Mouse (Mus musculus) frontal cortex, postnatal 36 days (tissue): ENCODE measurements at regions not wholly inside any gene's neighbourhood (a gene's known extent, or its start where the extent isn't known, plus 50 kb on each side); places are given as distances from the start of the nearest gene placed in this dataset.

ENCODE experiments used
- DNase-seq, 2 experiments: peaks; one replicate each; pipeline ENCODE4 v3.0.0; 2022; ENCODE audit warnings: low spot score in 2 of 2

GRCm38 (mm10) chr10:56892666-56893209, 515.6 kb downstream of the Gja1 start:
- DNase-seq = no peak

DNA sequence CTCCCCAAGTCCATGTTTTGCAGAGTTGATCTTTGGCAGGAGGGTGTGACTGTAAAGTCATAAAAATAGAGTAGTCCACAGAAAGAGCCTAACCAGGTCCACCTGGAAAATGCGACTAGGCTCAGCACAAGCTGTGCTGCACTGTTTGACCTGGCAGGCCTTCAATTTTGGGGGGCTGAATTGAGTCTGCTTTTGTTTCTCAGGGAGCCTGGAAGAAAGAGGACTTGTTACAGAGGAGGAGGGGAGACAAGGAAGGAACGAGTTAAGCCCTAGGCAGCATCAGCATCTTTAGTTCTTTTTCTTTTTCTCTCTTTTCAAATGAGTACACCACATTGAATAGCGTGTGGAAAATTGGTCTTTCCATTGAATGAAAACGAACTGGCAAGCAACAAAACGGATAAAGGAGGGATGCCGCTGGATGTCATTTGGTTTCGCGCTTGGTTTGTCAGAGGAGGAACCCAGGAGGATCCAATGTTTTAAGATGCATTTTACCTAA, 516.1 kb downstream of the Gja1 start:
- peak; percentile 23 to 28 for DNase-seq

- peak in 1 of 2 experiments; percentile 33 for DNase-seq
Measured at GRCm38 (mm10) chr10:56899640-56900274, 522.6 kb downstream of the Gja1 start.

- DNase-seq = no peak
Measured at GRCm38 (mm10) chr10:56900914-56901313, 523.8 kb downstream of the Gja1 start.

GRCm38 (mm10) chr10:56912711-56913110, 535.6 kb downstream of the Gja1 start:
- DNase-seq = no peak

DNA sequence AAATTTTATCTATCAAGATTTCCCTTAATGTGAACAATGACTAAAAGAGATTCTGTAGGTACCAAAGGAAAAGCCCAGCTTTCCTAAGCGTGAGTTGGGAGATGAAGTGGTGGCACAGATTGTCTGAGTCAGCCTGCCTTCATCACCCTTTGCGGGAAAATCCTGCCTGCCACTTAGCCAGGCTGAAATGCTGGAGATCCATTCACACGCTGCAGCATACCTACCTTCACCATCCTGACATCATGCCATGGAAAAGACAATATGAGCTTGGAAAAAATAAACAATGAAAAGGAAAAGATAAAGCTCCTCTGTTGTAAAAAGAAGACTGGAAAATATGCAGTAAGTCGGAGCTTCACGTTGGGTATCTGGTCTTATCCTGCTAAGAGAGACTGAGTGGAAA, 537.0 kb downstream of the Gja1 start:
- no peak for DNase-seq

- no peak for DNase-seq
Measured at GRCm38 (mm10) chr10:56918412-56918811, 541.3 kb downstream of the Gja1 start.

DNA sequence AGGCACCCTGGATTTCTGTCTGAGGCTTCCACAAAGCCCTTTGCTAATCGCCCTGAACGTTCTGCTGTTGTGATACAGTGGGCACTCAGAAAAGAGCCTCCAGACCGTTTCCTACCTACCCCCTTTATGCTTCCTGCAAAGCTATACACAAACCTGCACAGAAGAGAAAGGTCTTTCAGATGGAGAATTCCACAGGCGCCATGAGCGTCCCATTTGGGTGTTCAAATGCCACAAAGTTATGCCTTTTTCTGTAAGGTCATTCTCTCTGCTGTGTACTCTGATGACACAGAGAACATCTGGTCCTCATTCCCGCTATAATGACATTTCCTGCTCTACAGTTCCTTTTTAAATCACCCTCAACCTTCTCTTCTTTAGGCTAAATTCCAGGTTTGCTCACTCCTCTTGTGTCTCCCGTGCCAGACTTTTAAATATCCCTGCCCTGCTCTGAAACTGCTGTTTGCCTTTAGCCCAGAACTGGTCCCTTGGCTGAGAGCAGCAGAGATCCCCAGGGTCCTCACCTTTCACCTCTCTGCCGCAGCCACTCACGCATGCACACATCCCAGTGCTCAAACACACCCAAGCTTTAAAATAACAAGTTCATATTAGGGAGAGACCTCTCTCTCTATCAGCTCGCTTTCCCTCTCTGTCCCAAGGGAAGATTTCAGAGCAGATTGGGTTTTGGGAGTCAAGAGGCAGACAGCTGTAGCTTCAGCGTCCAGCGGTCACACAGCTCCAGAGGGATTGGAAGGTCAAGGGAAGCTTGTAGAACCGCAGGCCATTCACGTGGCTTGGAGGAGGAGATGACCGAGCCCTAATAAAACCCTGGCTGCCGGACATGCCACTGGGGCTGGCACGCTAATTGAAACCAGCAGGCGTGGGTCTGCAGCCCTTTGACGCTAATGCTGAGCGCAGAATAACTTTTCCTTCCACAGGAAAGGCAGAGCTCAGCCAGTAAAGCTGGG, 543.9 kb downstream of the Gja1 start:
- DNase-seq = peak in 1 of 2 experiments; percentile 13

DNA sequence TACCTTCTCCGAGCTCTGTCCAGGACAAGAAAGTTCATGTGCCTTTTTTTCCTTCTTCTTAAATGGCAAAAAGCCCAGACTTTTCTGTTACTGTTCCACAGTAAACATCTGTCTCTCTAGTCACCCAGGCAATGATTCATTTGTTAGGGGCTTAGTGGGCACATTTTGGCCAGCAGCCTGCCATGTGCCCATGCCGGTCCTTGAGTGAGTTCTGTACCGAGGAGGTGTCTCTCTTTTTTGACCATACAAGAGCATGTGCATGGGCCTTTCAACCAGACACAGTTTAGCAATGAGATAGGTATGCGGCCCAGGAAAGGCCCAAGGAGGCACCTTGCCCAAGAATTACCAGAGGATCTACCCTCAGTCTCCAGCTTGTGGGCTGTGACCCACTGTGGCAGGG, 551.0 kb upstream of the Hsf2 start:
- DNase-seq = peak in 1 of 2 experiments; percentile 12

- no peak for DNase-seq
Measured at GRCm38 (mm10) chr10:56941972-56942371, 544.2 kb upstream of the Hsf2 start.

DNA sequence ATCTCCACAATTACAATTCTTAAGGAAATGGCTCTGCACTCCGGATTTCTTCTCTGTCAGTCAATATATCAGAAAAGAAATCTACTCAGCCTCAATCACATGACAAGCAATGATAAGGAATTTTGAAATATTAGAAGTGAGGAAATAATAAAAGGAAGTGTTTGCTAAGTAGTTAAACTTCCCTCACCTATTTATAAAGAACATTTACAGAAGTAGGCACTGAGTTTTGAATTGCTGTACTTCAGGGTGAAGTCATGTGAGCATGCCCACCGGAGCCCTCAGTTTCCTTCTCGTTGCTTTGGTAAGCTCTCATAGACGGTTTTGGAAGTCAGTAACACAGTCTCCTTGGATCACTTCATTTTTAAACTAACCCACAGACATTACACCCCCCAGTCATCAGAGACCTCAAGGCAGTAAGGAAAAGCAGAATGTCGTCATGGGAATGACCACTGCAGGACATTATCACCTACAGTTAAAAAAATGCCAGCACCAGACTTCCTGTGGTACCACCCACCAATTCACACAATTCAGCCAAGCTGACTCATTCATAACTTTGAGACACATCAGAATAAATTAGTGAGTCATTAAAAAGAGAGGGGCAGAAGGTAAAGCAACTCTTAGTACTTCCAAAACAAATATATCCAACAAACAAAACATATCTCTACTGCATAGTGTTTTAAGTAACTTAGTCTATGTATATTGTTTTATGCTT, 541.6 kb upstream of the Hsf2 start:
- DNase-seq = no peak

DNA sequence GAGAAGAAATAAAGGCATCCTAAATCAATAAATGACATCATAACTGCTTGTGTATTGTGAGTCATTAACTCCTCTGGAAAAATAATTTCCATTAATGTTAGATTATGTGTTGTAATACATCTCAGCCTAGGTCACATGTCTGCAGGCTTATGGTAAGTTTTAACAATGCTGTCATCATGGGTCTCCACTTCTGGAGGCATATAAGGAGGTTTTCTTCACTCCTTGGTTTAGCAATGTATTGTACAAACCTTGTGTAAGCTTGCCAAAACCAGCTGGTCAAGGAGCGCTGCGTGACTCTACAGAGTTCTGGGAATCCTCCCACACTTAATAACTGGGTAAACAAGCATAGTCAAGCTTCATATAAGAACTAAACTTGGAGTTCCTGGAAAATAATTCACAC, 529.5 kb upstream of the Hsf2 start:
- DNase-seq = no peak

GRCm38 (mm10) chr10:56962096-56962807, 523.9 kb upstream of the Hsf2 start:
- DNase-seq = no peak

DNA sequence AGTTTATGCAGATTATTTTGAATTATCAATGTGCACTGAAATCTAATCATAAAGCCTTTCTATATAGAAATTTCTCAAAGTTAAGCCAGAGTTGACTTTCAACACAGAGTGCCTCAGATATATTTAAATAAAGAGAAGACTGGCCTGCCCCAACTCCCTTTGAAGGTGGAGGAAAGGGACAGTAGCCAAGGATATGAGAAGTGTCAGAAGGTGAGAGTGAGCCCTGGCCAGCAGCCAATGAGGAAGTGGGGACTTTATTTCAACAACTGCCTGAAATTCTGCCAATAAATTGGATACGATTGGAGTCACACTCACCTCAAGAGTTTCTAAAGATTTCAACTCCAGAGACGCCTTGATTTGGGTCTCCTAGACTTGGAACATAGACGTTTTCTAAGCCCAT, 523.0 kb upstream of the Hsf2 start:
- DNase-seq = no peak

DNA sequence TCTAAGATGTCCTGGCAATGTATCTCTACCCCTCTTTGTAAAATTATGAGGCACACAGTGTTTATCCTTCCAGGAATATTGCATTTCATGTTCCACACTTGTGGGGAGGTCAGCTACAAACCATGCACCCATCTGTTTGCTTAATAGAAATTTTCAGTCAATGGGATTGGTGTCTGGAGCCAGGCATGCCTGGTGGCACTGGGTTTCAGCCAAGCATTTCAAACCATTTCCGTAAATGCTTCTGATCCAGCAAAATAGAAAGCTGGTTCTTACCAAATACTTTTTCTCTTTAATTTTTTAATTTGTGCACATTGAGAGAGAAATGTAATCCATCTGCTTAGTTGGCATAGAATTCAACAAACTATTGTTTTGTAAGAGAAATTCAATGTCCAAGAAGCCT, 517.3 kb upstream of the Hsf2 start:
- DNase-seq = peak in 1 of 2 experiments; percentile 7

- no peak for DNase-seq
Measured at GRCm38 (mm10) chr10:56974812-56975211, 511.4 kb upstream of the Hsf2 start.

GRCm38 (mm10) chr10:56979601-56980000, 506.6 kb upstream of the Hsf2 start:
- no peak for DNase-seq

- no peak for DNase-seq
Measured at GRCm38 (mm10) chr10:56980821-56981220, 505.4 kb upstream of the Hsf2 start.

DNA sequence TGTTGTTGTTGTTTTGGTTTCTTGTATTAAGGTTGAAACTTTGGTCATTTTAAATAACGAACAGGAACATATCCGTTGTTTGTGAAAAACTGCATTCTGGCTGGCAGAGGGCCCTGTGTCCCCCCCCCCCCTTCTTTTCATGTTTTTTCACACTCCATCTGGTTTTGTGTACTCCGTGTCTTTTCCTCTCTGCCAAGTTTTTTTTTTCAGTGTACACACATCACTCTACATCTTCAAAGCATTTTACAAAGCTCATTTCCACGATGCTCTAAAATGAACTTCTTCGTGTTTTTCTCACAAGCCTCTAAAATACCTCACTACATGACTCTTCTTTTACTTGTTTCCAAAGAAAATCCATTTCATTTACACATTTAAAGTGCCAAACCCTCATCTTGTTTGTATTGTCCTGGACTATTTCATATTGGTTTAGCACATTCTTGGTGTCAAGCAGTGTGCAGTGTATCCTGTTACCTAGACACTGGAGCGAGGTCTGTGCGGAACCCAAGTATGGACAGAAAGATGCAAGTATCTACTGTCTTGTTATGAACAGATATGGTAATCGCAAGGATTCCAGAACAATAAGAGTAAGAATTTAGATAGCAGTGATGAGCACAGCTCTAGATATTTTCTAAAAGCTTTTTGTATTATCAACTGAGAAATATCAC, 503.5 kb upstream of the Hsf2 start:
- no peak for DNase-seq

- DNase-seq = no peak
Measured at GRCm38 (mm10) chr10:56994969-56995368, 491.2 kb upstream of the Hsf2 start.
